Mouse (Mus musculus) cerebellum, adult 11-12 months (tissue): ENCODE measurements at regions not wholly inside any gene's neighbourhood (a gene's known extent, or its start where the extent isn't known, plus 50 kb on each side); places are given as distances from the start of the nearest gene placed in this dataset.
A peak's percentile ranks its signal among the peaks of the same experiment; 100 is the strongest.

Experiments
- DNase-seq: peaks from one replicate; pipeline ENCODE4 v3.0.0; 2022

DNA sequence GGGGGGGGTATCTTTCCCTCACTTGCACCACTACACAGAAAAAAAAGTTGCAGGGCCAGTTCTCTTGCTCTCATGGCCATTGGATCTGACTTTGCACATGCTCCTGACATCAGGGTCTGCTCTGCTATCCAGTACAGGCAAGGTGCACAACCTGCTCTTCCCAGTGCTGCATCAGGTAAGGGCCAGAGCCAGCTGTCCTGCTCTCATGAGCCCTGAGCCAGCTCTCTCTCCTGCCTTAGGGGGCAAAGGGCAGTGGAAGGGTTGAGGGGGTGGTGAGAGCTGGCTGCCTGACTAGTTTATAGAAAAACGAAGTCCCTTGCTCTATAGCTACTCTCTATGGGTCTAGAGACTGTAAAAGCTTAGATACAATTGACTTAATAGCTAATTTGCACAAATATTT is 927.6 kb downstream of the Rab28 start:
- DNase-seq = no peak

DNA sequence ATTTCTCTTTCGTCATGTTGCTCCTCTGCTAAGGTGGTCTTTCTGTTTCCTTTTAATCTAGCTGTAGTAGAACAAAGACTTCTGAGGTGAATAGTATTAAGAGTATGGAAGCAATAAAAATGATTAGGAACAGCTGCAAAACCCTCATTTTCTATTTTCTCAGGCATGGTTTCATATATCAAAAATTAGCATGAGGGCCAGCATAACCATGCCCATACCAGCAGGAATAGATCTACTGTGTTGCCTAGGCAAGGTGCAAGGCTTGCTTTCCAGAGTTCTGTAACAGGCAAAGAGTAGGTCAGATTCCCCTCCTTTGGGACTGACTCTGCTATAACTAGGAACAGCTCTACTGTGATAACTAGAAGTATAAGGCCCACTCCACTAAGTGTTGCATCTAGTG is 928.1 kb downstream of the Rab28 start:
- DNase-seq = no peak

DNA sequence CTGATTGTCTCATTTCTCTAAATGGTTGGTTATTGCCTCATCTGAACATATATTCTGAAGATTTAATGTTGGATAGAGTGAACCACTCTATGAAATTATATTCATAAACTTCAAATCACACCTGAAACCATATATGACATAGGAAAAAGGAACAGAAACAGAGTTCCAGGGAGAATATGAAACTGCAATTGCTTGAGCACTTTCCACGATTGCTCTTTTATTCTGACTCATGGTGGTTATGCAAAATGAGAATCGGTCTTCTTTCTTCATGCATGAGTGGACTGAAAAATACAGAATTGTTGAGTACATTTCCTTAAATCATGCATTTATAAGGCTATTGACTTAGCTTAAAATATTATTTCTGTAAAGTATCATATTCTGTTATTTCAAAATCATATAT is 932.1 kb downstream of the Rab28 start:
- DNase-seq = no peak

DNA sequence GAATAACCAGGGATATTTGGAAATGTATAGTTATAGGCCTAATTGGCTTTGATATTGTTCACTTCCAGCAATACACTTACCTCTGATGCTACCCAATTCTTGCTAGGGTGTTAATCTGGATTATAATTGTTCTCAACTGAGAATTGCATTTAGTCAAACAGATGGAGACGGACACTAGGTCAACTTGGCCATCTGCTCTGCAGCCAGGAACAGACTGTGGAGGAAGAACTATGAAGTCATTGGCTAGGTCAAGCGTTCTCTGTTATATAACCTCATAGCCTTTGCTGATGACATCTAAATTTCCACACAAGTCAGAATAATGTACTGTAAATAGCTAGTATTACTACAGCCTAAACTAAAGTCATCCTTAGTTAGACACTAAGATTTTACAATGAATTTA is 947.7 kb downstream of the Rab28 start:
- peak; percentile 82 for DNase-seq

DNA sequence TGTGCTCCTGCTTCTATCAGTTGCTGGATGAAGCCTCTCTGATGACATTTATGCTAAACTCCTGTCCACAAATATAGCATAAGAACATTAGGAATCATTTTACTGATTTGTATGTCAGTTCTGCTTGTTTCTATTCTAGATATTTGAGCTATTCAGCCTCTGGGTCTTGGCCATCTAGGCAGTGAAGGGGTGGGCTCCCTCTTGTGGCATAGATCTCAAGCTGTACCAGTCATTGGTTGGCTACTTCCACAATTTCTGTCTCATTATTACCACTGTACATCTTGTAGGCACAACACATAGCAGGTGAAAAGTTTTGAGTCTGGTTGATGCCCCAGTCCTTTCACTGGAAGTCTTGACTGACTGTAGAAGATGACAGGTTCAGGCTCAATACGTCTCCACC is 957.9 kb downstream of the Rab28 start:
- DNase-seq = no peak

DNA sequence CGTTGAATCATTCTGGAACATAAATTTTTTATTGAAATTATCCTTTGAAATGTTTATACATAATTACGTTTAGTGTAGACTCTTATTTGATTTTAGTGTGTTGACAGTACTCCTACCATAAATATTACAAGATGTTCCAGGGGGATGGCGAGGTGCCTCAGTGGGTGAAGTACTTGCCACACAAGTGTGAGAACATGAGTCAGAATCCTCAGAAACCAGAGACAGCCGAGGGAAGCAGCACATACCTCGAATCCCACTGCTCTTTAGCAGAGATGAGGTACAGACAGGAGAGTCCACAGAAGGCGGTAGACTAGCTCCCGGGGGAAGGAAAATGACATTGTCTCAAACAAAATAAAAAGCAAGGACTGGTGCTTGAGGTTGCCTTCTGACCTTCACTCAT is 972.3 kb downstream of the Rab28 start:
- no peak for DNase-seq

DNA sequence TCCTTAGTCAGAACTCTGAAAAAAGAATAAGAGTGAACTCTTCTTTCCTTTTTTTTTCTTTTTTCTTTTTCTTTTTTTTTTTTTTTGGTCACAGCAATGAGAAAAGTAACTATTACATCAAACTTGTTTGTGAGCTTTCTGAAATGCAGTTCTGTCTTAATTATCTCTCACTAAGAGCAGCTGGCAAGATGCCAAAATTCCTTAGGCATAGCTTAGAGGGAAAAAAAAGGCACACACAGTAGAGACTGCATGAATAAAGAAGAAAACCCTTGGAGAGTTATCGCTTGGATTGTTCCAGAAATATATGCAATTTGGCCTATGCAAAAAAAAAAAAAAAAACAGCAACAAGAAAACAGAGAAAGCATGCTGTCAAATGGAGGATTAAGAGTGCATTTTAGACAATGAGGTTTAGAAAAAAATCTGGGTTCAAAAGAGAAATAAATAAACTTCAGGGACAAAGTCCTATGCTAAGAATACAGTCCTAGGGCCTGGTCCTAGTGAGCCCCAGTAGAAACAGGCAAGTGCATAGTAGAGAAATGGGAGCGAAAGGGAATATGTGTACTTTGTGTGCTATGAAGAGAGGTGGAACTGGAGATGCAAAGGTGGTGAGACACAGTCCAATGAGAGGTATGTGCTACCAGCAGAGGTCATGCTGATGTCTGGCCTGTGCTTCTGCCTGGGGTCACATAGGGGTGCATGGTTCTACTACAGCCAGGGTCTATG is 974.0 kb downstream of the Rab28 start:
- no peak for DNase-seq

DNA sequence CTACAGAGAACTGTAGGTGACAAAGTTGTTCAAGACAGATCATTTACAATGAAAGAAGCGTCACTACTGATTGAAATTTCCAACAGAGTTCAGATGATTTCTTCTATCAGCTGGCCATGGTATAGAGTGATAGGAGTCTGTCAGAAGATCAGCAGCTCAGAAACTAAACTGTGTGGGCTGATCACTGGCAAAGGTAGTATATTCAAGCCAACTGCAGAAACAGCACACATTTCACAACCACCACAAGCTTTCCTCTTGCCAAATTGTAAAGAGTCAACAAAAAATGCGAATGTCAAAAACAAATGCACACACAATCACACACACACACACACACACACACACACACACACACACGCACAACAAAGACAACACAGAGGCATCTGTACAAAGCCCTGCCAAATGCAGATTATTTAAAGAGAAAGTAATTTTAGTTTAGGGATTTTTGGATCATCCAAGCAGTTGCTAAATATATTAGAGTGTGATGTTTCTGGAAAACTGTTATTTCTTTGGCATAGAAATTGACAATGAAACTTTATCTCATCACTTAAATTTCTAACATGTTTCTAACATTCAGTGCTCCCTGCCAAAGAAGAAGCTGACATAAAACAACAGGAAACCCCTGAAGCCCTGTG is 959.3 kb upstream of the Hs3st1 start:
- no peak for DNase-seq

DNA sequence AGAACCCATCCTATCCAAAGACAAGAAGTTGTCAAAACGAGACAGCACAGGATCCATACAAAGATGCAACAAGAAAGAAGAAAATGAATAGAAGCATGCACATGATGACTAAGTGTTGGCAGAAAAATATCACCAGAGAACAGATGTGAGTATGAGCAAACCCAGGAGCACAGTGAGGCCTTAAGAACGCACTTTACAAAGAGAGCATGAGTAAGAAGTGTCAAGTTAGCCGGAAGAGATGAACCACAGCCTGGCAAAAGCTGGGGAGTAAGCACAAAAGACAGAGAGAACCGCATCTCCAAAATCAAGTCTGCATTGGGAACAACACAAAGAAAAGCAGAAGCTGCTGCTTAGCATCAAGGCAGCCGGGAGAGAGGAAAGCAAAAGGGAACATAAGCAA is 946.4 kb upstream of the Hs3st1 start:
- no peak for DNase-seq

DNA sequence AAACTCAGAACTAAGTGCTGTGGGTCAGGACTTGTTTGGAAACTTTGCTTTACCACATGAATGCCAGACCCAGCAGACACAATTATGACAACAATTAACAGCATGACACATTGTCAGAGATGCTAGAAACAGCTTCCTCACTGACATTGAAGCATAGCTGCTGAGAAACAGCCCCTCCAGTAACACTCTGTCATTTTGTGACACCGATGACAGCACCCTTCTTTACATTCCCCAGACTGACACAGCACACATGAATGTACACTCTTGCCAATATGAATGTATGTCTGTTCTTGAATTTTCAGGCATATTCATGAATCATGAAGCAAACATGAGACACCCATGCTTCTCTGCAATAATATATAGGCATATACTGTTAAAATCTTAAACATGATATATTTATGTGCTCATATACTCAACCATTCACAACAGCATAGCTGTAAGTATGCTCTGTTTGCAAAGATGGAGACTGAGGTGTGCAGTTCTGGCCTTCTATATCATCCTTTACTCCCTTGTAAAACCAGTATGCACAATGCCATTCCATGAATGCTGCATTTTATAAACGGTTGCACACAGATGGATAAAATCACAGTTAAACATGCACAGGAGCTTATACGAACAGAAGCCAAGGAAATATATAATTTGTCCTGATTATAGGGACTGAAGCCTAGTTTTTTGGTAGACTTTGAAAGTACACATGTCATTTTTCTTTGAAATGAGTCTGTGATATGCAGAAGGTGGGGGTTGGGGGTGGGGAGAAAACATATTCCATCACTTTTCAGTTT is 942.4 kb upstream of the Hs3st1 start:
- DNase-seq = no peak
